Mouse (Mus musculus) lung, adult 2 months (tissue): ENCODE measurements at regions not wholly inside any gene's neighbourhood (a gene's known extent, or its start where the extent isn't known, plus 50 kb on each side); places are given as distances from the start of the nearest gene placed in this dataset.

Experiments used
- CTCF ChIP-seq: fragments of 200-500 bp; IDR thresholded peaks from 2 replicates; pipeline ENCODE4 v1.5.1; 2011; ENCODE audit warnings: mild to moderate bottlenecking, low read length, control low read depth; ENCODE audit not compliant: insufficient read depth
- POLR2A ChIP-seq: fragments of 200-500 bp; IDR thresholded peaks from 2 replicates; pipeline ENCODE4 v1.6.1; 2011; ENCODE audit warnings: low read depth, mild to moderate bottlenecking, control low read depth, low read length, borderline replicate concordance; ENCODE audit errors: extremely low read depth

GRCm38 (mm10) chr2:48545679-48546078, 268.2 kb upstream of the Acvr2a start:
- no peak for TF ChIP-seq CTCF
- TF ChIP-seq POLR2A, result no peak
